Mouse (Mus musculus) embryonic fibroblast, embryonic 13.5 days (primary cell): ENCODE data around the gene Cand2.

ENCODE experiments used
- CTCF ChIP-seq: IDR thresholded peaks from 2 replicates; pipeline ENCODE4 v1.5.1; 2011; ENCODE audit warnings: mild to moderate bottlenecking, control low read depth, low read length, moderate library complexity, borderline replicate concordance; ENCODE audit not compliant: insufficient read depth
- POLR2A ChIP-seq: IDR thresholded peaks from 2 replicates; pipeline ENCODE4 v1.6.1; 2011; ENCODE audit warnings: low read depth, mild to moderate bottlenecking, control low read depth, low read length, moderate library complexity

DNA sequence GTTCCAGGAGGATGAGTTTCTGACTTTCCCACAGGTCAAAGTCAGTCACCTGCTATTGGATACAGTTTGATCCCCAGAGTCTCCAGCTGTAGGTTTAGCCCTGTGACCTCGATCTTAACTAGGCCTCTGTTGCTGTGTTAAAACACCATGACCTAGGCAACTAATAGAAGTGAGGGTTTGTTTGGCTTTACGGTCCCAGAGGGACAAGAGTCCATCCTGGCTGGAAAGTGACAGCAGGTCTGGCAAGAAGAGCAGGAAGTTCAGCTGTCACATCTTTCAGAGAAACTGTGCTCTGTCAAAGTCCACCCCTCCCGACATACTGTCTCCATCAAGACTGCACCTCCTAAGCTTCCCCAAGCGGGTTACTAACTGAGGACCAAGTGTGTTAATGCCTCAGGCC is 3.5 kb upstream of the Cand2 start:
- no peak for TF ChIP-seq CTCF
- TF ChIP-seq POLR2A: no peak
